Mouse (Mus musculus) stomach, postnatal 0 days (tissue): ENCODE data around the gene Lap3. TPM values are rescaled to one million over a fixed set of nuclear protein-coding genes. Genes with fewer than 3 reads are reported as not detected.
A peak's percentile ranks its signal among the peaks of the same experiment; 100 is the strongest.

Experiments used
- ATAC-seq: fragments of 200-750 bp; cut with Nextera tagmentation; 2 replicates; pipeline ENCODE4 v1.8.0; 2017; ENCODE audit not compliant: low FRiP score, low TSS enrichment
- DNase-seq: peaks from one replicate; pipeline ENCODE4 v3.0.0-alpha.2; 2016; ENCODE audit warnings: low spot score
- H3K27ac ChIP-seq: fragments of 300-500 bp; sonication (generic); replicated peaks from 2 replicates; pipeline ENCODE4 v1.5.1; 2014; ENCODE audit warnings: mild to moderate bottlenecking, control low read depth
- H3K27me3 ChIP-seq: fragments of 300-500 bp; sonication (generic); 2 replicates; pipeline ENCODE4 v1.6.1; 2014; ENCODE audit warnings: low read length; ENCODE audit not compliant: control insufficient read depth, insufficient read depth
- H3K36me3 ChIP-seq: fragments of 300-500 bp; sonication (generic); 2 replicates; pipeline ENCODE4 v1.6.1; 2014; ENCODE audit warnings: low read length, mixed read lengths; ENCODE audit not compliant: control insufficient read depth, insufficient read depth
- H3K4me1 ChIP-seq: fragments of 300-500 bp; sonication (generic); replicated peaks from 2 replicates; pipeline ENCODE4 v1.6.1; 2014; ENCODE audit warnings: antibody characterized with exemption; ENCODE audit not compliant: control insufficient read depth, insufficient read depth
- H3K4me2 ChIP-seq: fragments of 300-500 bp; sonication (generic); replicated peaks from 2 replicates; pipeline ENCODE4 v1.6.1; 2014; ENCODE audit warnings: low read depth, mild to moderate bottlenecking, control low read depth, moderate library complexity
- H3K4me3 ChIP-seq: fragments of 300-500 bp; sonication (generic); 2 replicates; pipeline ENCODE4 v1.5.1; 2014; ENCODE audit warnings: low read depth, low read length, control low read depth
- H3K9ac ChIP-seq: fragments of 300-500 bp; sonication (generic); 2 replicates; pipeline ENCODE4 v1.6.1; 2014; ENCODE audit warnings: mild to moderate bottlenecking, low read length, control low read depth, mixed read lengths
- H3K9me3 ChIP-seq: fragments of 300-500 bp; sonication (generic); 2 replicates; pipeline ENCODE4 v1.6.1; 2016; ENCODE audit warnings: low read length; ENCODE audit not compliant: control insufficient read depth
- CTCF ChIP-seq: IDR thresholded peaks from 2 replicates; pipeline ENCODE4 v1.5.1; 2016; ENCODE audit warnings: antibody characterized with exemption, low read depth, mild to moderate bottlenecking, moderate library complexity
- EP300 ChIP-seq: optimal IDR thresholded peaks from 2 replicates; pipeline ENCODE3; 2016; ENCODE audit warnings: antibody characterized with exemption
- WGBS: fragments of 180-500 bp; shearing (Covaris S2); extraction: QIAGEN DNeasy Blood & Tissue Kit; methylation state at CpG from one replicate; pipeline ENCODE4 v1.1.7; 2014; 5-methylcytosine and 5-hydroxymethylcytosine counted together
- polyA plus RNA-seq: library from polyadenylated mRNA; unstranded; fragments of >200 nt; fragmentation: Nextera tagmentation; extraction: Ambion mirVana; gene quantifications from 2 replicates; pipeline ENCODE4 v1.2.1, GENCODE M21; 2015

The Lap3 gene
- polyA plus RNA-seq, 1 experiment from 2014 or later, result 63.2 TPM

DNA sequence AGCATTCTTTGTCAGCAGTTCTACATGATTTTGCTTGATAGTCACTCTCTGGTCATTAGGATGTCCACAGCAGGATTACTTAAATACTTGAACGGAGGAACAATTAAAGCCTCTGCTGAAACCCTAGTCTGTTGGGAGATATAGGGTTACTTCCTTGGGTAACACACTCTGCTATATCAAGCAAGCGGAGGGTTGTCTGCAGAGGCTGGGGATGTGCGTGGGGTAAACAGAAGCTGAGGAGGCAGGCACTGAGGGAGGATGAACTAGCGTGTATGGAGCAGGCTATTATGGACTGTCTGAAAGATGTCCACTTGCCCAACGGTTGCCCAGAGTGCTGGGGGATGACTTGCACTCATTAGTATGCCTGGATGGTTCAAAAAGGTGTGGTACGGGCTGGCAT is 39.7 kb upstream of the Lap3 start, which contains the start of gene Clrn2:
Gene Clrn2 (plus strand): TSS at position 301 of the 400 bp plus-strand sequence.
- no peak within 1 kb of the TSS for H3K4me2 ChIP-seq
- H3K27ac ChIP-seq, result no peak within 1 kb of the TSS
- no peaks in the 10 kb centered on the region for H3K36me3 ChIP-seq
- DNase-seq (no peak), ATAC-seq (no peak)
- H3K9ac ChIP-seq, result no peak within 1 kb of the TSS
- no peaks in the 10 kb centered on the region for H3K9me3 ChIP-seq
- H3K4me1 ChIP-seq, result 0 out of 2 replicates have a peak, but pooled peaks cover 4% of the 10 kb centered on the region
- WGBS, result 66% methylated on average over 6 of the region's 6 CpGs
- H3K4me3 ChIP-seq, result no peak within 1 kb of the TSS
- no peaks in the 10 kb centered on the region; the same call in 1 of the 2 replicates for H3K27me3 ChIP-seq
- no peak for TF ChIP-seq CTCF
- no peak for TF ChIP-seq EP300

DNA sequence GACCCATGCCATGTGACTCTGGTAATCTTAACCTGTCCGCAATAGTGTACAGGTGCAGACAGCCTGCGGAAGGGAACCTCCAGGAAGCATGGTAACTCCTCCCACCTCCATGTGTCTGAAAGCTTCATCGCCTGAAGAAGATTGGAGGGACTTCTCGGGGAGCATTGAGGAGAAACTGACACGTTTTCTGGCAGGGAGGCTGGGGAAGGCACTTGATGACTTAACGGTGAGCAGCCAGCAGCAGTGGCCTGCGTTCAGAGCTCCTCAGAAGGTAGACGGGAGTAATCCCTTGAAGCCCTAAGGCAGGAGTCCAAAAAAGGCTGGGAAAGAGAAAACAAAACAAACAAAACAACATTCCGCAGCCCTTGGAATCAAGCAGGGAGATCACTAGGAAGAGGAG is 38.7 kb upstream of the Lap3 start:
- Histone ChIP-seq H3K4me2 (no peak overlapping the region), H3K9me3 (no peaks in the 10 kb centered on the region), H3K4me1 (no peaks in the 10 kb centered on the region), H3K27ac (no peak overlapping the region), H3K4me3 (no peak overlapping the region), H3K9ac (no peak overlapping the region), H3K36me3 (no peaks in the 10 kb centered on the region), H3K27me3 (no peaks in the 10 kb centered on the region; the same call in 1 of the 2 replicates)
- ATAC-seq, result no peak
- WGBS, result 39% methylated on average over 9 of the region's 9 CpGs
- no peak for DNase-seq
- TF ChIP-seq CTCF, result no peak
- no peak for TF ChIP-seq EP300

DNA sequence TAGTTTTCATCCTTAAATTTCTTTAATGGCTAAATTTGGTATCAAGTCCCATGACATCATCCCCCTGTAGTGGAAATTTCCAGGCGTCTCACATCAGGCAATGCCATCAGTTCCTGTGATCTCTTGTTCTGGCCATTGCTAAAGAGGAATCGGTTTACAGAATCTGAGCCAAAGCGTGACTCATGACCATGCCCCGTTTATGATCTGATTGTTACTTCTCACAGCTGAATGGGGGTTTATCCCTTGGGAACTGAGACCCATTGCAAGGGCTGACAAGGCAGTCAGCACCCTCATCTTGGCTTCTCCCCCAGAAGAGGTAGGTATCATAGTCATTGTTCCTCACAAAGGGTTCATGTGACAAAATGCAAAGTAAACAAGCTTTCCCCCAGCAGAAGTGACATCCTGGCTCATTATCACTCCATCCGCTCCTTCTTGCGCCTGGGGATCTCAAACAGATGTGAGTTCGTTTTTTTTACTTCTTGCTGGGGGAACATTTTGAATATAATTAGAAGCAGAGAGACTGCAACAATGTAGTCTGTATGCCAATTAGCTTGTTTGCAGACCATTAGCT is 20.2 kb upstream of the Lap3 start:
- H3K4me3 ChIP-seq, result no peak overlapping the region
- no peaks in the 10 kb centered on the region for H3K36me3 ChIP-seq
- WGBS, result 28% methylated on average over 7 of the region's 7 CpGs
- H3K27me3 ChIP-seq, result no peaks in the 10 kb centered on the region
- DNase-seq (no peak), ATAC-seq (no peak)
- H3K9me3 ChIP-seq, result no peaks in the 10 kb centered on the region
- TF ChIP-seq EP300 (no peak), CTCF (no peak)
- no peak overlapping the region for H3K4me2 ChIP-seq
- no peak overlapping the region for H3K9ac ChIP-seq
- no peaks in the 10 kb centered on the region for H3K4me1 ChIP-seq
- no peak overlapping the region for H3K27ac ChIP-seq

DNA sequence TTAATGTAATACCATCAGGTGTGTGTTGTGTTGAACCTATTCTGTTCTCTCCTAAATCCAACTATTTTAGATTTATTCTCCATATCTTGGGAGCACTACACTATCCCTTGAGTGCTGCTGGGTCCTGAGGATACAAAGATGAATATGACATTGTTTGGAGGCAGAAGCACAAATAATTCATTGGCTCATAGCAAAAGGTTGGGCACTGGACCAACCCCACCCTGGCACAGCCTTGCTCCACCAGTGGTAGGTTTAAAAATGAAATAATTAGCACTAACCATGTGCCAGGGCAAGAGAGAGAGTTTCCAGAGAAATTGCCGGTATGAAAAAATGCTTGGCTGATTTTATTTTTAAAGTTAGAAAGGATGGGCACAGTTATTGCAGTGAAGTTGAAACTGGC is 19.7 kb upstream of the Lap3 start:
- DNase-seq (no peak), ATAC-seq (no peak)
- H3K36me3 ChIP-seq, result no peaks in the 10 kb centered on the region
- H3K27me3 ChIP-seq, result no peaks in the 10 kb centered on the region
- H3K4me3 ChIP-seq, result no peak overlapping the region
- H3K4me2 ChIP-seq, result no peak overlapping the region
- H3K27ac ChIP-seq, result no peak overlapping the region
- no peak overlapping the region for H3K9ac ChIP-seq
- no peaks in the 10 kb centered on the region for H3K9me3 ChIP-seq
- H3K4me1 ChIP-seq, result no peaks in the 10 kb centered on the region
- no peak for TF ChIP-seq CTCF
- no peak for TF ChIP-seq EP300
- 79% methylated on average over 1 of the region's 1 CpGs for WGBS

DNA sequence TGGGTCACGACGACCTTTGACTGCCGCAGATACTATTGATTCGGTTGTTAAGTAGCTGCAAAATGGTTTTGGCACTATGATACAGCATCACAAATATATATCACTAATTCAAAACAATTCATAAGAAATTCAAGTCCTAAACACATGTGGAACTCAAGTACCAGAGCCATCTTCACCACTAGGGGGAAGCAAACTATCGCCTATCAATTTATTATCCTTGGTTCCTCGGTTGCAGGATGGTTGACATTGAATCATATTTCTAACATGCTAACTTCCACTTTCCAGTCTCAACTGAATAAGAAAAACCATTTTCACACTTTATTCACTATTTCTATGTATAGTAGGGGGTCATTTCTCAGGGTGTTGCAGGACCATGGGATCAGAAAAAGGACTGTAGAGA is 19.0 kb upstream of the Lap3 start:
- no peak overlapping the region for H3K4me3 ChIP-seq
- H3K9ac ChIP-seq, result no peak overlapping the region
- TF ChIP-seq EP300, result no peak
- peak; percentile 93 for TF ChIP-seq CTCF
- no peaks in the 10 kb centered on the region for H3K4me1 ChIP-seq
- DNase-seq, result no peak
- H3K9me3 ChIP-seq, result no peaks in the 10 kb centered on the region
- no peak overlapping the region for H3K27ac ChIP-seq
- WGBS, result 27% methylated on average over 6 of the region's 6 CpGs
- no peaks in the 10 kb centered on the region for H3K36me3 ChIP-seq
- H3K4me2 ChIP-seq, result no peak overlapping the region
- 0 out of 2 replicates have a peak, but pooled peaks have one; percentile 57 for ATAC-seq
- H3K27me3 ChIP-seq, result no peaks in the 10 kb centered on the region

DNA sequence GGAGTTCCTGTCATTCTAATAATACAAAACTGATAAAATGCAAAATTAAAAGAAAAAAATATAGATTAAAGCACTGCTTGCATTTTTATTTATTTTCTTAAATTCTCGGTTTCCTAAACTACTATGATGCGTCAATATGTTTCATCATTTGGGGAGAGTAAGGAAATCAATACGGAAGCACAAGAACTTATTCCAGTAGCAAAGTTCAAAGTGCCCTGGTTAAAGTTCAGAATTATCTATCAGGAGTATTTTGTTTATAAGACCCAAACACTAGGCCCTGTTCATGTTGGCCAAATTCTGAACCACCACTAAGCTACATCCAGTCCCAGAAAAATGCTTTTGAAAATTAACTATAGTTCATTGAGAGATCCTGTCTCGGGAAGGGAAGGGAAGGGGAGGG is 18.4 kb upstream of the Lap3 start:
- no peak for TF ChIP-seq EP300
- TF ChIP-seq CTCF, result no peak
- no peak for DNase-seq
- Histone ChIP-seq H3K9me3 (no peaks in the 10 kb centered on the region), H3K4me2 (no peak overlapping the region), H3K27ac (no peak overlapping the region), H3K4me3 (no peak overlapping the region), H3K9ac (no peak overlapping the region), H3K4me1 (no peaks in the 10 kb centered on the region), H3K36me3 (no peaks in the 10 kb centered on the region), H3K27me3 (no peaks in the 10 kb centered on the region)
- 61% methylated on average over 4 of the region's 4 CpGs for WGBS
- no peak for ATAC-seq
